Mouse (Mus musculus) kidney, postnatal 0 days (tissue): ENCODE data around the gene Tank. TPM values are rescaled to one million over a fixed set of nuclear protein-coding genes. Genes with fewer than 3 reads are reported as not detected.

Experiments used
- ATAC-seq: fragments of 200-750 bp; cut with Nextera tagmentation; replicated peaks from 2 replicates; pipeline ENCODE4 v1.8.0; 2017; ENCODE audit warnings: low read depth, moderate number of reproducible peaks, moderate TSS enrichment, moderate library complexity; ENCODE audit not compliant: low FRiP score
- DNase-seq: peaks from one replicate; pipeline ENCODE4 v3.0.0-alpha.2; 2016; ENCODE audit warnings: low spot score
- H3K27ac ChIP-seq: fragments of 300-500 bp; sonication (generic); 2 replicates; pipeline ENCODE4 v1.5.1; 2014; ENCODE audit warnings: mild to moderate bottlenecking
- H3K27me3 ChIP-seq: fragments of 300-500 bp; sonication (generic); 2 replicates; pipeline ENCODE4 v1.6.1; 2014; ENCODE audit warnings: low read length, mixed read lengths; ENCODE audit not compliant: insufficient read depth
- H3K36me3 ChIP-seq: fragments of 300-500 bp; sonication (generic); 2 replicates; pipeline ENCODE4 v1.6.1; 2014; ENCODE audit warnings: low read length, mixed read lengths; ENCODE audit not compliant: insufficient read depth
- H3K4me1 ChIP-seq: fragments of 300-500 bp; sonication (generic); replicated peaks from 2 replicates; pipeline ENCODE4 v1.6.1; 2014; ENCODE audit warnings: antibody characterized with exemption, low read length, mixed read lengths; ENCODE audit not compliant: insufficient read depth
- H3K4me2 ChIP-seq: fragments of 300-500 bp; sonication (generic); 2 replicates; pipeline ENCODE4 v1.6.1; 2014; ENCODE audit warnings: mild to moderate bottlenecking, low read length, moderate library complexity, mixed read lengths
- H3K4me3 ChIP-seq: fragments of 300-500 bp; sonication (generic); replicated peaks from 2 replicates; pipeline ENCODE4 v1.5.1; 2014; ENCODE audit warnings: low read depth, low read length
- H3K9ac ChIP-seq: fragments of 300-500 bp; sonication (generic); 2 replicates; pipeline ENCODE4 v1.6.1; 2014; ENCODE audit warnings: low read depth, low read length
- H3K9me3 ChIP-seq: fragments of 300-500 bp; sonication (generic); replicated peaks from 2 replicates; pipeline ENCODE4 v1.6.1; 2016; ENCODE audit warnings: low read length, inconsistent platforms, mixed read lengths
- CTCF ChIP-seq: IDR thresholded peaks from 2 replicates; pipeline ENCODE4 v1.5.1; 2016; ENCODE audit warnings: antibody characterized with exemption, low read depth, mild to moderate bottlenecking, moderate library complexity
- WGBS: fragments of 180-500 bp; shearing (Covaris S2); extraction: QIAGEN DNeasy Blood & Tissue Kit; methylation state at CpG from one replicate; pipeline ENCODE4 v1.1.7; 2014; 5-methylcytosine and 5-hydroxymethylcytosine counted together
- polyA plus RNA-seq: library from polyadenylated mRNA; unstranded; fragments of >200 nt; fragmentation: Nextera tagmentation; extraction: Ambion mirVana; gene quantifications from 2 replicates; pipeline ENCODE4 v1.2.1, GENCODE M21; 2015

Gene Tank
- polyA plus RNA-seq, 1 experiment from 2014 or later = 21.9 TPM

DNA sequence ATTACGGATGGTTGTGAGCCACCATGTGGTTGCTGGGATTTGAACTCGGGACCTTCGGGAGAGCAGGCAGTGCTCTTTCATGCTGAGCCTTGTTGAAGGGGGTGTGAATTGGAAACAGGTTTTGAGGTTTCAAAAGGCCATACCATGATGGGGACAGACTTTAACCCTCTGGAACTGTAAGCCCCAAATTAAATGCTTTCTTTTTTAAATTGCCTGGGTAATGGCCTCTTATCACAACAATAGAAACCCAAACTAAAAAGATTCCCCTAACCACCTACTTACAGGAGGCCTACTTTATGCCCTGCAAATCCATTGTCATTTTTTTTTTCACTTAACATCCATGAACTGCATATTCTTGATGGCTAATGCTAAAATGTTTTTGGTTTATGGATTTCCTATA, 96.2 kb downstream of the Tank start:
- WGBS = 94% methylated on average over 3 of the region's 3 CpGs
- no peaks in the 10 kb centered on the region for H3K36me3 ChIP-seq
- ATAC-seq = no peak
- H3K4me1 ChIP-seq = no peaks in the 10 kb centered on the region
- H3K9me3 ChIP-seq = no peaks in the 10 kb centered on the region
- H3K4me3 ChIP-seq = no peak overlapping the region
- no peak for DNase-seq
- no peak overlapping the region for H3K9ac ChIP-seq
- TF ChIP-seq CTCF = no peak
- H3K27ac ChIP-seq = no peak overlapping the region
- H3K4me2 ChIP-seq = no peak overlapping the region
- H3K27me3 ChIP-seq = no peaks in the 10 kb centered on the region

DNA sequence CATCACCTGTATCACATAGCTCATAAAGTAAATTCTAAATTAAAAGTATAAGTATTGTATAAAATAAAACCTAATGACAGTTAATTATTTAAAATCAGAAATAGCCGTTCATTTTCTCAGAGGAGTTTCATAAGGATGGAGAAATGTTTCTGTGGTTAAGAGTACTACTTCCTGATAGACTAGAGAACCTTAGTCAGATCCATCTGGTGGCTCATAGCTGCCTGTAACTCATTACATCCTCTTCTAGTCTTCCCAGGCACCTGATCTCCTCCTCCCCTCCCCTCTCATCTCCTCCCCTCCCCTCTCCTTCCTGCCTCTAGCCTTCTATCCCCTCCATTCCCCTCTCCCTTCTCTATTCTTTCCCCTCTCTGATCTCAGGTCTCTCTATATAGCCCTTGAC, 103.2 kb downstream of the Tank start:
- H3K4me1 ChIP-seq = no peaks in the 10 kb centered on the region
- H3K36me3 ChIP-seq = no peaks in the 10 kb centered on the region
- TF ChIP-seq CTCF = no peak
- H3K27ac ChIP-seq = no peak overlapping the region
- no peak overlapping the region for H3K4me2 ChIP-seq
- WGBS = 85% methylated on average over 1 of the region's 1 CpGs
- DNase-seq = no peak
- no peak for ATAC-seq
- no peaks in the 10 kb centered on the region for H3K27me3 ChIP-seq
- no peaks in the 10 kb centered on the region for H3K9me3 ChIP-seq
- no peak overlapping the region for H3K9ac ChIP-seq
- H3K4me3 ChIP-seq = no peak overlapping the region

DNA sequence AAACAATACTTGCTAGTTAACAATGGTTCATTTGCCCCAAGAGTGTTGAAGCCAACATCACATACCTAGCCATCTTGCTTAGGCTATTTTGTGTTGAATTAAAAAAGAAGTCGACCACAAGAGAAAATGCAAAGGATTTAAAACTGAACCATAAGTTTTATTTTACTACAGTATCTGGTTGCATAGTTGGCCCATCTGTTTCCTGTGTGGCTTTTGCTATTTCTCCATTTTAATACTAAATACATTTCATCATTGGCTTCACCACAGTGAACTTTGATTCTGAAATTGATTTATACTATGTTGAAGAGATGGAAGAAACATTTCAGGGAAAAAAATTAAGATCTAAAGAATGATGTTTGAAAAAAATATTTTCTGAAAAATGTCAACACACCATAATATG, 108.1 kb downstream of the Tank start:
- Histone ChIP-seq H3K4me3 (no peak overlapping the region), H3K27ac (no peak overlapping the region), H3K27me3 (no peaks in the 10 kb centered on the region), H3K4me1 (no peaks in the 10 kb centered on the region), H3K36me3 (no peaks in the 10 kb centered on the region), H3K9ac (no peak overlapping the region), H3K9me3 (no peaks in the 10 kb centered on the region), H3K4me2 (no peak overlapping the region)
- no peak for TF ChIP-seq CTCF
- WGBS = 85% methylated on average over 1 of the region's 1 CpGs
- DNase-seq = no peak
- ATAC-seq = no peak

DNA sequence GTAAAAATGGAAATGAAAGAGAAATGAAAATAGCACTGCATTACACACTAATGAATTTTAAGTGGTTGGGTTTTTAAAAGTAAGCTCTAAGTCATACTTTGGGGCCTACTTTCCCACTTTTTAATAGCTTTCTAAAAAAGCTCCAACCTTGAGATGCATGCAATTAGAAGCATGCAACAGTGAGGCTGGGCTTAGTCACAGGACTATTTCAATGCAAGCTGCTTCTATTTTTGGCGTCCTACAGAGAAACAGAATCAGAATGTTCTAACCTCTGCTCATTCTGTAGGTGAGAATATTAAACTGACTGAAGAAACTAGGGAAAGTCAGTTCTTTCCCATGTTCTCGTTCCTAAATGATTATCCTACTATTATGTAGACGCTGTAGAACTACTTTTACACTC, 110.7 kb downstream of the Tank start:
- no peak overlapping the region for H3K4me3 ChIP-seq
- WGBS = 85% methylated on average over 3 of the region's 3 CpGs
- H3K9me3 ChIP-seq = no peaks in the 10 kb centered on the region
- no peak overlapping the region for H3K4me2 ChIP-seq
- H3K27ac ChIP-seq = no peak overlapping the region
- no peak for DNase-seq
- no peak for ATAC-seq
- TF ChIP-seq CTCF = no peak
- no peaks in the 10 kb centered on the region for H3K4me1 ChIP-seq
- H3K36me3 ChIP-seq = no peaks in the 10 kb centered on the region
- H3K27me3 ChIP-seq = no peaks in the 10 kb centered on the region
- no peak overlapping the region for H3K9ac ChIP-seq

Other genes with a start within 250 kb of the Tank start
- gene Psmd14, start 133.1 kb downstream of the Tank start, polyA plus RNA-seq = 165 and 169 TPM in 2 replicates
- gene Tbr1, start 224.3 kb downstream of the Tank start, polyA plus RNA-seq = 0.04 TPM in 1 of 2 replicates, not detected in the other